Mouse (Mus musculus) embryonic facial prominence, embryonic 14.5 days (tissue): ENCODE measurements around the gene Gm5414. TPM values are rescaled to one million over a fixed set of nuclear protein-coding genes. Genes with fewer than 3 reads are reported as not detected.

Experiments used
- ATAC-seq: fragments of 200-750 bp; cut with Nextera tagmentation; 2 replicates; pipeline ENCODE4 v1.8.0; 2017; ENCODE audit warnings: low read depth, moderate number of reproducible peaks, moderate TSS enrichment
- DNase-seq: peaks from one replicate; pipeline ENCODE4 v3.0.0-alpha.2; 2015; ENCODE audit warnings: low spot score
- H3K27ac ChIP-seq: fragments of 300-500 bp; sonication (generic); replicated peaks from 2 replicates; pipeline ENCODE4 v1.5.1; 2014; ENCODE audit warnings: low read depth, mild to moderate bottlenecking, low read length, moderate library complexity
- H3K27me3 ChIP-seq: fragments of 300-500 bp; sonication (generic); replicated peaks from 2 replicates; pipeline ENCODE4 v1.6.1; 2014; ENCODE audit warnings: low read length; ENCODE audit not compliant: control insufficient read depth, insufficient read depth
- H3K36me3 ChIP-seq: fragments of 300-500 bp; sonication (generic); 2 replicates; pipeline ENCODE4 v1.6.1; 2014; ENCODE audit warnings: low read length, mixed read lengths; ENCODE audit not compliant: control insufficient read depth, insufficient read depth
- H3K4me1 ChIP-seq: fragments of 300-500 bp; sonication (generic); 2 replicates; pipeline ENCODE4 v1.6.1; 2014; ENCODE audit warnings: antibody characterized with exemption, low read length; ENCODE audit not compliant: control insufficient read depth, insufficient read depth
- H3K4me2 ChIP-seq: fragments of 300-500 bp; sonication (generic); 2 replicates; pipeline ENCODE4 v1.6.1; 2014; ENCODE audit warnings: low read depth, mild to moderate bottlenecking, low read length, moderate library complexity, mixed read lengths
- H3K4me3 ChIP-seq: fragments of 300-500 bp; sonication (generic); 2 replicates; pipeline ENCODE4 v1.5.1; 2014; ENCODE audit warnings: low read depth, mild to moderate bottlenecking, low read length
- H3K9ac ChIP-seq: fragments of 300-500 bp; sonication (generic); 2 replicates; pipeline ENCODE4 v1.6.1; 2014; ENCODE audit warnings: low read depth, mild to moderate bottlenecking, low read length, moderate library complexity, mixed read lengths
- H3K9me3 ChIP-seq: fragments of 300-500 bp; sonication (generic); 2 replicates; pipeline ENCODE4 v1.6.1; 2016; ENCODE audit warnings: low read length; ENCODE audit not compliant: control insufficient read depth
- WGBS: fragments of 180-500 bp; shearing (Covaris S2); extraction: QIAGEN DNeasy Blood & Tissue Kit; methylation state at CpG from one replicate; pipeline ENCODE4 v1.1.7; 2014; 5-methylcytosine and 5-hydroxymethylcytosine counted together
- microRNA-seq: library from miRNA; unstranded; fragments of <30 nt; microRNA quantifications from one replicate; pipeline ENCODE4, GENCODE M21; 2016; ENCODE audit warnings: borderline number of aligned reads
- polyA plus RNA-seq: library from polyadenylated mRNA; unstranded; fragments of >200 nt; fragmentation: Nextera tagmentation; extraction: Ambion mirVana; gene quantifications from 2 replicates; pipeline ENCODE4 v1.2.1, GENCODE M21; 2014

Gene Gm5414
- polyA plus RNA-seq, 1 experiment from 2014 or later, result not detected

- Histone ChIP-seq H3K4me1 (peaks cover 10% of the 10 kb centered on the region; the same call in 1 of the 2 replicates), H3K4me2 (no peak overlapping the region), H3K4me3 (no peak overlapping the region), H3K9me3 (no peaks in the 10 kb centered on the region), H3K9ac (no peak overlapping the region), H3K27me3 (no peaks in the 10 kb centered on the region), H3K36me3 (no peaks in the 10 kb centered on the region), H3K27ac (no peak overlapping the region)
- WGBS, result 87% methylated on average over 5 of the region's 5 CpGs
- DNase-seq (no peak), ATAC-seq (no peak)
Measured at GRCm38 (mm10) chr15:101575506-101575905, 52.5 kb downstream of the Gm5414 start.

Small RNAs within 50 kb of the gene (microRNA-seq; reads per million reads assigned to microRNA genes)
- gene Gm44383, result not detected
- gene Gm44479, result not detected

Other genes starting within 250 kb of the Gm5414 start
- gene Krt7, start 217.1 kb downstream of the Gm5414 start, polyA plus RNA-seq, result 25.1 and 33.0 TPM in 2 replicates
- 0.43 and 0.86 TPM in 2 replicates for gene Krt87, start 189.4 kb downstream of the Gm5414 start, polyA plus RNA-seq
- gene Krt88, start 180.4 kb downstream of the Gm5414 start, polyA plus RNA-seq, result not detected in 2 replicates
- not detected in 2 replicates for gene Krt81, start 164.4 kb downstream of the Gm5414 start, polyA plus RNA-seq
- 0.10 and 0.22 TPM in 2 replicates for gene Krt86, start 154.7 kb downstream of the Gm5414 start, polyA plus RNA-seq
- gene Krt83, start 136.7 kb downstream of the Gm5414 start, polyA plus RNA-seq, result 0.26 TPM in 1 of 2 replicates, not detected in the other
- 1.6 and 1.8 TPM in 2 replicates for gene Gm49425, start 110.9 kb downstream of the Gm5414 start, polyA plus RNA-seq
- not detected in 2 replicates for gene Krt84, start 95.4 kb downstream of the Gm5414 start, polyA plus RNA-seq
- gene Krt82, start 77.5 kb downstream of the Gm5414 start, polyA plus RNA-seq, result 0.09 and 0.10 TPM in 2 replicates
- gene Krt90, start 65.2 kb downstream of the Gm5414 start, polyA plus RNA-seq, result 0.31 and 0.50 TPM in 2 replicates
- 2.2 and 2.3 TPM in 2 replicates for gene Krt75, start 54.3 kb downstream of the Gm5414 start, polyA plus RNA-seq
- gene Gm5478, start 19.2 kb upstream of the Gm5414 start, polyA plus RNA-seq, result not detected in 2 replicates
- gene Krt6b, start 52.1 kb upstream of the Gm5414 start, polyA plus RNA-seq, result 0.16 and 1.2 TPM in 2 replicates
- 34.9 and 120 TPM in 2 replicates for gene Krt6a, start 66.1 kb upstream of the Gm5414 start, polyA plus RNA-seq
- 142 and 153 TPM in 2 replicates for gene Krt5, start 84.7 kb upstream of the Gm5414 start, polyA plus RNA-seq
- 9.3 and 14.3 TPM in 2 replicates for gene Krt71, start 114.9 kb upstream of the Gm5414 start, polyA plus RNA-seq
- 0.51 and 0.81 TPM in 2 replicates for gene Krt72, start 158.3 kb upstream of the Gm5414 start, polyA plus RNA-seq
- gene Krt73, start 174.2 kb upstream of the Gm5414 start, polyA plus RNA-seq, result 3.3 and 3.4 TPM in 2 replicates
- 0.10 TPM in 1 of 2 replicates, not detected in the other for gene Krt2, start 190.0 kb upstream of the Gm5414 start, polyA plus RNA-seq
- gene Krt1, start 222.6 kb upstream of the Gm5414 start, polyA plus RNA-seq, result 67.2 and 111 TPM in 2 replicates
- gene Krt77, start 241.5 kb upstream of the Gm5414 start, polyA plus RNA-seq, result 14.6 and 20.3 TPM in 2 replicates